Mouse (Mus musculus): ENCODE data around the gene Vps13a. TPM values are rescaled to one million over a fixed set of nuclear protein-coding genes. Genes with fewer than 3 reads are reported as not detected.
A peak's percentile ranks its signal among the peaks of the same experiment; 100 is the strongest.

Gene Vps13a
- polyA plus RNA-seq, 1 experiment, result 41.8 TPM

DNA sequence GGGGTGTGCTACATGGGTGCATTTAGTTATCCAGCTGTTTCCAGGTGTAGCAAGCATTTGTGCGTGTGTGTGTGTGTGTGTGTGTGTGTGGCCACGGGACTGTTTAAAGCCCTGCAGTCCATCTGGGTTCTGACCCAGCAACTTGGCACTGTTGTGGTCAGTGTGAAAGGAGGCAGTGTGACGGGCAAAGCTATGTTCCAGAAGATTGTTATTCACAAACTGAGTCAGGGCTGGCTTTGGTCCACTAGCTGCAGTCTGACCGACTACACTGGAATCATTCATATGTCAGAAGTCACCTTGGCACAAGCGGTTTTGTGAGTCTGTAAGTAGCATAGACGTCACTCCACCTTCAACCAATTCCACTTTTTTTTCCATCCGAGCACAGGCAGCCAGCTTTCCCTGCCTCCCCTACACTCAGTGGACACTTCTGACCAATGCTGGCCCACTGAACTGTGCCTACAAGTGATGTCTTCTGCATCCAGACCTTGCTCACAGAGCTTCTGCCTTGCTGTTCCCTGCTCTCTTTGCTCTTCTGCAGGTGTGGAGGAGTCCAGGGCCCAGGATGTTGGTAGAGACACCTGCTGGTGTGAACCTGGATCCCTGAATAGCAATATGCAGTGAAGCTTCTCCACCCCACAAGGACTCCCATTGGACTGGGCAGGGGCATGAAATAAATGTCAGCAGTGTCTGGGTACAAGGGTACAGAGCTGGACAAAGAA, 187.3 kb downstream of the Vps13a start:
- DNase-seq (ENCODE audit: extremely low spot score in 1 of 2, low spot score in 1 of 2), result peak in 1 of 2 experiments; percentile 35

DNA sequence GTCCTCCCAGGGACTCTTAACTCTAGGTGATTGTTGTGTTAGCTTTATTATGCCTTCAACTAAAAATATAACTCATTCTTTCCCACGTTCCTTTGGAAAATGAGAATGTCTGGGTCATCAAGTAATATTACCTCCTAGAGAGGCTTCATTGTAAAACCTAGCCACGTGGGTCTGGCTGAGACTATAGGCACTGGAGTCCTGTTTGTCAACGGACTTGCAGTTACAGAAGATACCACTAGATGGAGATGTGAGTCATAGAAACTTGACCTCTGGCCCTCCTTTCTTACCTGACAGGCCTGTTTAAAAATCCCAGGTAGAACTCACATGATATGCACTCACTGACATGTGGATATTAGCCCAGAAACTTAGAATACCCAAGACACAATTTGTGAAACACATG, 195.4 kb downstream of the Vps13a start:
- DNase-seq (ENCODE audit: extremely low spot score in 1 of 2, low spot score in 1 of 2), result peak in 1 of 2 experiments; percentile 53

DNA sequence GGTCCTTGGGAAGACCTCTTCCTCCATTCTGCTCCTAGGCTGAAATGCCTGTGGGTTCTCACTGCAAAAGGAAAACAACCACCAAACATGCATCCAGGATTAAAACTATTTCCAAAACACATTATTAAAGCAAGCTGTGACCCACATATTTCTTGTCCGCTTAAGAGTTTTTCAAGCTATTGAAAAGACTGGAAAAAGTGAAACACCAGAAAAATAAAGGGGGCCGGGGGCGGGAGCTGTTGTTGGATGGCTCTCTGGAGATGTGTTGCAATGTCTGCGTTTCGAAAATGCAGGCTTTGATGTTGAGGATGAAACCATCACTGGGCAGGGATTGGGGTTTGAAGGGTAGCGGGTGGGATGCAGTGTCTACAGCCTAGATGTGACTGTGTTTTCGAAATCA, 196.2 kb downstream of the Vps13a start:
- DNase-seq (ENCODE audit: extremely low spot score in 1 of 2, low spot score in 1 of 2), result no peak

DNA sequence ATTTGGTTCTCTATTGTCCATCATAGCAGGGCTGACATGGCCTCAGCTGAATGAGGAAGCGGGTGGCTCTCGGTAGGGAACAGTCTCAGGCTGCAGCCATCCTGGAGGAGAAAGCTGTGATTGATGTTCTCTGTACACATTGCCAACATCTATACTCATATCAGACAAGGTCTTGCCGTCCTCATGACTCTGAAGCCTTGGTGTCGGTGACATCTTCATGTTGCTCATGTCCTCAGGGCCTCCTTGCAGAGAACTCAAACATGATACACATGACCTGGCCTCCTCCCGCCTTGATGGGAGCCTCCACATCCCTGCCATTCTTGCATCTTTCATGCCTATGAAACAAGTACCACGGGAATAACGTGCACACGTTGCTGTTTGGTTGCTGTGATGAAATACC, 200.2 kb downstream of the Vps13a start:
- DNase-seq (ENCODE audit: extremely low spot score in 1 of 2, low spot score in 1 of 2), result no peak

DNA sequence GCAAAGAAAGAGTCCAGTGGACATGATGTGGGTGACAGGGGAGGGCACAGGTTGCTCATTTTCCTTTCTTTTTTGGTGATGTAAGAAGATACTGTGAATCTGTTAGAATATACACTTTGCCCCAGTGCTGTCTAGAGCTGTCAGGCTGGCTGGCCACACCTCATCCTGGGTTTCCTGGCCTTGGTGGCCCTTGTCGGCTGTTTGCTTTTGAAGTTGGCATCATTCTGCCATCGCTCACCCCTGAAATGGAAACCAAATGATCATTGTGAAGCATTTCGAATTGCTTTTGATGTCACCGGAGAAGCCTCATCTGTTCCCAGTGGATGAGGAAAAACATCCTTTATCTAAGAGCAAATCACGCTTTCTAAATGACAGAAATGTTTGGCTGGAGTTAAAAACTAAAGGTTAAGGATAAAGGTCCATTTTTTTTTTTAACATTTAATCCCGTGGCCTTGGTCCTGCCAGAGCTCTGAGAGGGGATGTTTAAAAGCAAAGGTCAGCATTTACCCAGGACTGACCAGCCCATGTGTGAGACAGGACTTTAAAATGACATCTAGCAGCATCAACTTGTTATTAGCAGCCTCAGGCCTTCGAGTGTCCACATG, 201.0 kb downstream of the Vps13a start:
- no peak for DNase-seq (ENCODE audit: extremely low spot score in 1 of 2, low spot score in 1 of 2)

DNA sequence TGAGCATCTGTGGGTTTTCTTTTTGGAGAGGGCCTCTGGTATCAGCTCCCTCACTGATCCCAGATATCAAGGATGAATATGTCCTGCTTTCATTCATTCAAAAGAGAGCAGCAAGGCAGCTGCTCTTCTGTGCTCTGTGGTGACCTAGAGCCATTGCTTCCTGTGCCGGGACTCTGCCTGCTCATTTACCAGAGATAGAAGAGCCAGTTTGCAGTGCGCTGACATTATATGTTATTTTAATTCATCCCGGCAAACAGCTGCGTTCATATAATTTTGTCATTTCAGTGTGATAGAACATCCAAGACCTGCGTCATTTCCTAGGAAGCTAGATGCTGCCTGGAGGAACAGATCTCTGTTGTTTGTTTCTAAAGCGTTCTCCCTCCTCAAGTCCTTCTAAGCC, 203.9 kb downstream of the Vps13a start:
- no peak for DNase-seq (ENCODE audit: extremely low spot score in 1 of 2, low spot score in 1 of 2)

Other genes with a start within 250 kb of the Vps13a start
- not detected in 2 replicates for gene Foxb2, start 92.9 kb upstream of the Vps13a start, polyA plus RNA-seq (2012; rRNA removed)
- gene Prune2, start 175.2 kb upstream of the Vps13a start, polyA plus RNA-seq (2012; rRNA removed), result 72.5 and 72.7 TPM in 2 replicates